Mouse (Mus musculus) intestine, postnatal 0 days (tissue): ENCODE data around the gene Ebf1. TPM values are rescaled to one million over a fixed set of nuclear protein-coding genes. Genes with fewer than 3 reads are reported as not detected.

Source experiments
- ATAC-seq: fragments of 200-750 bp; cut with Nextera tagmentation; 2 replicates; pipeline ENCODE4 v1.8.0; 2017; ENCODE audit warnings: mild to moderate bottlenecking, moderate TSS enrichment, moderate library complexity
- H3K27ac ChIP-seq: fragments of 300-500 bp; sonication (generic); 2 replicates; pipeline ENCODE4 v1.5.1; 2014; ENCODE audit warnings: mild to moderate bottlenecking, low read depth, low read length, moderate library complexity
- H3K27me3 ChIP-seq: fragments of 300-500 bp; sonication (generic); replicated peaks from 2 replicates; pipeline ENCODE4 v1.6.1; 2014; ENCODE audit warnings: low read length, mixed read lengths; ENCODE audit not compliant: control insufficient read depth, insufficient read depth
- H3K36me3 ChIP-seq: fragments of 300-500 bp; sonication (generic); 2 replicates; pipeline ENCODE4 v1.6.1; 2014; ENCODE audit warnings: mild to moderate bottlenecking, moderate library complexity; ENCODE audit not compliant: control insufficient read depth, insufficient read depth
- H3K4me1 ChIP-seq: fragments of 300-500 bp; sonication (generic); replicated peaks from 2 replicates; pipeline ENCODE4 v1.6.1; 2014; ENCODE audit warnings: antibody characterized with exemption, low read length, mixed read lengths; ENCODE audit not compliant: control insufficient read depth, insufficient read depth
- H3K4me2 ChIP-seq: fragments of 300-500 bp; sonication (generic); replicated peaks from 2 replicates; pipeline ENCODE4 v1.6.1; 2014; ENCODE audit warnings: low read depth, mild to moderate bottlenecking, moderate library complexity
- H3K4me3 ChIP-seq: fragments of 300-500 bp; sonication (generic); 2 replicates; pipeline ENCODE4 v1.5.1; 2014; ENCODE audit warnings: low read depth, low read length
- H3K9ac ChIP-seq: fragments of 300-500 bp; sonication (generic); 2 replicates; pipeline ENCODE4 v1.6.1; 2014; ENCODE audit warnings: mild to moderate bottlenecking, low read depth, low read length
- H3K9me3 ChIP-seq: fragments of 300-500 bp; sonication (generic); 2 replicates; pipeline ENCODE4 v1.6.1; 2016; ENCODE audit warnings: mixed run types; ENCODE audit not compliant: control insufficient read depth
- CTCF ChIP-seq: sonication (generic); IDR thresholded peaks from 2 replicates; pipeline ENCODE4 v1.5.1; 2016; ENCODE audit warnings: low read depth, mild to moderate bottlenecking, control low read depth, antibody characterized with exemption, moderate library complexity
- WGBS: fragments of 180-500 bp; shearing (Covaris S2); extraction: QIAGEN DNeasy Blood & Tissue Kit; methylation state at CpG from one replicate; pipeline ENCODE4 v1.1.7; 2014; 5-methylcytosine and 5-hydroxymethylcytosine counted together
- polyA plus RNA-seq: library from polyadenylated mRNA; unstranded; fragments of >200 nt; fragmentation: Nextera tagmentation; extraction: Ambion mirVana; gene quantifications from 2 replicates; pipeline ENCODE4 v1.2.1, GENCODE M21; 2015

Ebf1 gene
- polyA plus RNA-seq, 1 experiment from 2014 or later: 4.0 TPM

GRCm38 (mm10) chr11:44814847-44815246, 197.7 kb downstream of the Ebf1 start:
- H3K36me3 ChIP-seq: no peaks in the 10 kb centered on the region
- H3K27ac ChIP-seq: no peak overlapping the region
- no peak for ATAC-seq
- no peak overlapping the region for H3K4me3 ChIP-seq
- H3K4me2 ChIP-seq: no peak overlapping the region
- H3K27me3 ChIP-seq: no peaks in the 10 kb centered on the region
- no peak for TF ChIP-seq CTCF
- H3K4me1 ChIP-seq: no peaks in the 10 kb centered on the region
- no peaks in the 10 kb centered on the region for H3K9me3 ChIP-seq
- H3K9ac ChIP-seq: no peak overlapping the region
- WGBS: 85% methylated on average over 5 of the region's 5 CpGs

GRCm38 (mm10) chr11:44815991-44816390, 198.9 kb downstream of the Ebf1 start:
- Histone ChIP-seq H3K9ac (no peak overlapping the region), H3K27me3 (no peaks in the 10 kb centered on the region), H3K9me3 (no peaks in the 10 kb centered on the region), H3K4me1 (no peaks in the 10 kb centered on the region), H3K4me3 (no peak overlapping the region), H3K27ac (no peak overlapping the region), H3K4me2 (no peak overlapping the region), H3K36me3 (no peaks in the 10 kb centered on the region)
- no peak for ATAC-seq
- TF ChIP-seq CTCF: no peak
- WGBS: 79% methylated on average over 4 of the region's 4 CpGs

- no peaks in the 10 kb centered on the region for H3K4me1 ChIP-seq
- no peak overlapping the region for H3K4me2 ChIP-seq
- no peaks in the 10 kb centered on the region for H3K9me3 ChIP-seq
- ATAC-seq: no peak
- H3K4me3 ChIP-seq: no peak overlapping the region
- no peak overlapping the region for H3K9ac ChIP-seq
- H3K27ac ChIP-seq: no peak overlapping the region
- no peaks in the 10 kb centered on the region for H3K36me3 ChIP-seq
- no peak for TF ChIP-seq CTCF
- no peaks in the 10 kb centered on the region for H3K27me3 ChIP-seq
Observed at GRCm38 (mm10) chr11:44822312-44822711, 205.2 kb downstream of the Ebf1 start.

GRCm38 (mm10) chr11:44832227-44832939, 215.3 kb downstream of the Ebf1 start:
- no peak for TF ChIP-seq CTCF
- no peak for ATAC-seq

GRCm38 (mm10) chr11:44832940-44833254, 215.8 kb downstream of the Ebf1 start:
- H3K4me3 ChIP-seq: no peak overlapping the region
- H3K27me3 ChIP-seq: peaks cover 8% of the 10 kb centered on the region; the same call in 1 of the 2 replicates
- no peaks in the 10 kb centered on the region for H3K4me1 ChIP-seq
- no peaks in the 10 kb centered on the region for H3K36me3 ChIP-seq
- H3K27ac ChIP-seq: no peak overlapping the region
- no peak for TF ChIP-seq CTCF
- H3K4me2 ChIP-seq: no peak overlapping the region
- H3K9ac ChIP-seq: no peak overlapping the region
- no peak for ATAC-seq
- 34% methylated on average over 4 of the region's 4 CpGs for WGBS
- H3K9me3 ChIP-seq: no peaks in the 10 kb centered on the region

More at GRCm38 (mm10) chr11:44832227-44832939, 215.3 kb downstream of the Ebf1 start:
- Histone ChIP-seq H3K27me3 (peaks cover 8% of the 10 kb centered on the region; the same call in 1 of the 2 replicates), H3K4me1 (no peaks in the 10 kb centered on the region), H3K4me3 (no peak overlapping the region), H3K9me3 (no peaks in the 10 kb centered on the region), H3K4me2 (no peak overlapping the region), H3K9ac (no peak overlapping the region), H3K36me3 (no peaks in the 10 kb centered on the region), H3K27ac (no peak overlapping the region)
- 21% methylated on average over 14 of the region's 14 CpGs for WGBS

- Histone ChIP-seq H3K9ac (no peak overlapping the region), H3K4me1 (no peaks in the 10 kb centered on the region), H3K9me3 (no peaks in the 10 kb centered on the region), H3K36me3 (no peaks in the 10 kb centered on the region), H3K4me2 (no peak overlapping the region), H3K27ac (no peak overlapping the region), H3K27me3 (peaks cover 8% of the 10 kb centered on the region; the same call in 1 of the 2 replicates), H3K4me3 (no peak overlapping the region)
- 33% methylated on average over 18 of the region's 18 CpGs for WGBS
- ATAC-seq: no peak
- TF ChIP-seq CTCF: no peak
Observed at GRCm38 (mm10) chr11:44833351-44833996, 216.4 kb downstream of the Ebf1 start.
